Mouse (Mus musculus) kidney, postnatal 14 days (tissue): Measurements from ENCODE around the gene Prkci.

Source experiments
- DNase-seq: peaks from one replicate; pipeline ENCODE4 v3.0.0; 2022; ENCODE audit warnings: mixed read lengths

Gene Prkci

DNA sequence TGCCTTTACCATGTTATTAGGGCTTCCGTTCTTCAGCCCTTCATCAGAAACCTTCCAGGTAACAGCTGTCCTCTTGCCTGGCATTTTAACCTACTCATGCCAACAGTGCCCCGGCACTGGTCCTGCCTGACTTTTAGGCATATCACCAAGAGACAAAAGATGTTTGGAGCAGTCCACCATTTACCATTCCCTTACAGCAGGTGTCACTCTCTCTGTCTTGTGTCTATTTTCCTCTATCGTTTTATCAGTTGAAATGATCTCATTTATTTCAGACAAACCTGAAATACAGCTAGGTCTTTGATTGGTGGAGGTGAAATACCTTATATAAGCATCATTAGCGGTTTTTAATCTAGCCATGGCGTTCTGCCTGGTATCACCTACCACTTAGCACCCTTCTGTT, 53.5 kb downstream of the Prkci start:
- no peak for DNase-seq

DNA sequence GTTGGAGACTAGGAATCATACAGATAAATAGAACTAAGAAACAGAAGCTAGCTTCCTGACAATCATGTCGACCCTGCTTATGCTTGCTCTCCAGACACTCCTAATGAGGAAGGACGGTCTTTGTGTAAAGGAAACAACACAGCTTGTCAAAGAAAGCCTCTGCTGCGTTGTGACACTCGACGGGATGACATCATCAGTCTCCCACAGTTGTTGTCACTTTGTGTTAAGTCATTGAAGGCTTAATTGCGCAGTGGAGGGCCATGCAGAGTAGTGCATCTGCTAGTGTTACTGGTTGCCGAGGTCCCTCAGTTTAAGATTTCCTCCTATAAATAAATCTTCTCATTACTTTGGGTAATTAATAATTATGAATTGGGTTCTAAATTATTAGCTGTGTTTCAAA, 54.8 kb downstream of the Prkci start:
- DNase-seq, result no peak

DNA sequence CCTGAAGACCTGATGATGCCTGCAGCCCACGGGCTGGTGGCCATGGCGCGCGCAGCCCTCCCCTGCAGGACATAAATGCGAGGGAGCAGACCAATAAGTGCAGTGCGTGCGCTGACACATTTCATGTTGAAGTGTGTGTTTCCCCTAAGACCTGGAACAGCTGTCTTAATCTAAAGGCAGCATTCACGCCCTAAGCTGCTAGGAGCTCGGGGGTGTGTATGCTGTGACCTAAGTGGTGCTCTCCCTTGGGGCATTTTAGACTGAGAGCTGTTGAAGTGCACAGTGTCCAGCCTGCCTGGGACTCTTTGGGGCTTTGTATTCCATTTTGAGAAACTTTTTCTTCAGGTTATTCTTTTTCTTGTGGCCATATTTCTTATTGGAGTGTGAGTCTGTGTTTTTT, 56.2 kb downstream of the Prkci start:
- DNase-seq, result no peak

DNA sequence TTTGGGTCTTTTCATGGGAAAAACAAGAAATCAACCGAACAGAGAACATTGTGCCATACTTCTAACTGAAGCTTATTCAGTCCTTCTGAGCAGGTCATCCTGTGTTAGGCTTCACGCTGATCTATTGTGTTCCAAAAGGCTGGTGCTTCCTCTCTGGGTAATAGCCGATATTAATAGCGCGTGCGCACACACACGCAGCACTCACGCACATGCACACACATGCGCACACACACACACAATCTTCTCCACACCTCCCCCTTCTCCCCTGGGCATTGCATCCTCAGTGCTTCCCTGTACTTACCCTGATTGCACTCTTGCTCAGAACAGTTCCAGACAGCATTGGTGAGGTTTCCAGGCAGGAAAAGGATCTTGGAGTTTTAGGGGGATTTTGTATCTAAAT, 57.6 kb downstream of the Prkci start:
- no peak for DNase-seq

DNA sequence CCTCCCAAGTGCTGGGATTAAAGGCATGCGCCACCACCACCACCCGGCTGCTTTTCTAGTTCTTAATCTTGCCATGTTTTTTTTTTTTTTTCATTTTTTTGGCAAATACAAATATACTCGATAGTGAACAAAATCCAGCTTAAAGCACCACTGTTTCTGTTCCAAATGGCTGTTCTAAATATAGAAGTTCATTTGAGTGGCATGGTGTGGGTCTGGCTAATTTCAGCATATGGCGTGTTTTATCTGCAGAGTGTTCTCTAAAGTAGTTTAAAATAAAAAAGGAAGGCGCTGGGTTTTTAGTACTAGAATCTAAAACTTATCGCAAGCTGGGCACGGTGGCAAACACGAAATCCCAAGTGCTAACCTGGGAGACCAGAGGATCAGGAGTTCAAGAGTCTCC, 59.3 kb downstream of the Prkci start:
- DNase-seq, result no peak

DNA sequence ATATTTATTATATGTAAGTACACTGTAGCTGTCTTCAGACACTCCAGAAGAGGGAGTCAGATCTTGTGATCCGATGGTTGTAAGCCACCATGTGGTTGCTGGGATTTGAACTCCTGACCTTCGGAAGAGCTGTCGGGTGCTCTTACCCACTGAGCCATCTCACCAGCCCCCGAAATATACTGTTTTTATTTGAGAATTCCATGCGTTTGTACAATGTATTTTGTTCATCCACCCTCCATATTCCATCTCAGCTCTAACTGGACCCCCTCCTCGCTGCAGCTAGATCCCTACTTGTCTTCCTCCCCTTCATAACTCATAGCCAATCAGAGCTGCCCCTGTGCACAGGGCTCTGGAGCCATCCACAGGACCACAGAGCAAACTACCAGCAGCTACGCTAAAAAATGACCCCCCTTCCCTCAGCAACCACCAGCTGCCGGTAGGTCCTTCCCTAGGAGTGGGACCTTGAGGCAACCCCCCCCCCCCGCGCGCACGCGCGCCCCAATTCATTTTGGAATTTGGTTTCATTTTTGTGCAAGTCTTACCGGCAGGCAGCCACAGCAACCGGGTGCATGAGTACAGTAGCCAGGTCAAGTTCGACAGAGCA, 60.6 kb downstream of the Prkci start:
- DNase-seq, result peak; percentile 66

DNA sequence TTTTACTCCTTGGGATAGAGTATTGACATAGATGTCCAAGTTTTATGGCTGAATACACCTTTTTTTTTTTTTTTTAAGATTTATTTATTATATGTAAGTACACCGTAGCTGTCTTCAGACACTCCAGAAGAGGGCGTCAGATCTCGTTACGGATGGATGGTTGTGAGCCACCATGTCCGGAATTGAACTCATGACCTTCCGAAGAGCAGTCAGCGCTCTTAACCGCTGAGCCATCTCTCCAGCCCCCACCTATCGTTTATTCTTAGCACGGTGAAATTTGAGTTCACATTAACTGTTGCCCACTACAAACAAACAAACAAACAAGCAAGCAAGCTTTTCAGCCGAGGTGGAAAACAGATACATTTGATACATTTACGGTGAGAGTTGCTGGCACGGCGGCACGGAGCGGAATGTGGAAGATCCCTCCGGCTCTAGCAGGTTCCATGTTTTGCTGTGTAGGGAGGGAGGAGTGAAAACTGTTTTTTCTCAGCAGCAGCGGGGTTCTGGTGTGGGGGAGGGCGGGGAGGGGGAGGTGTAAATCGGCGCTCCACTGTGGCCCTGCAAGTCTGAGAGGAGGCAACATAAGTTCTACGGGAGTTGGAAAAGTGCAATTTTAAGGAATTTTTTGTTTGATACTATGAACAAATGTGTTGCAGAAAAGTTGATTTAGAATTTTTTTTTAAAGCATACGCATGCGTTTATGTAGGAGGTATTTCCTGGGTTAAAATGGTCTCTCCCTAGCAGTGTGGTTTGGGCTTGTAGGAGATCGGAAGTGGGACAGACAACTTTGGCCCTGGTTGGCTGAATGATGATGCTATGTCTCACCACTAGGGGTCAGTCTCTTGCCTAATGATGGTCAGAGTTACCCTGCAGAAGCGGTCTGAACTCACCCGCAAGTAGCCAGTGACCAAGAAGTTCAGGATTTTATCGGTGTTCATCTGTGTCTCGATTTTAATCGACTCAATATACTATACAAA, 61.4 kb downstream of the Prkci start:
- DNase-seq, result peak; percentile 92

DNA sequence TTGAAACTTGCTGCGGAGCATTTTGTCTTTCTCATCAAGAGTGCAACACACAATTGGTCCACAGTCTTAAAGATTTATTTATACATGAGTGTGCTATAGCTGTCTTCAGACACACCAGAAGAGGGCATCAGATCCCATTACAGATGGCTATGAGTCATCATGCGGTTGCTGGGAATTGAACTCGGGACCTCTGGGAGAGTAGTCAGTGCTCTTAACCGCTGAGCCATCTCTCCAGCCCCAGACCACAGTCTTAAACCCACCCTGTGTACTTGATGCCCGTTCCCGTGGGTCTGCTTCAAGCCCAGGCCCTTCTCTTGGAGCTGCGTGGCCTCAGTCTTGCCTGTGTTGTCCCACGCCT, 65.2 kb downstream of the Prkci start:
- no peak for DNase-seq

DNA sequence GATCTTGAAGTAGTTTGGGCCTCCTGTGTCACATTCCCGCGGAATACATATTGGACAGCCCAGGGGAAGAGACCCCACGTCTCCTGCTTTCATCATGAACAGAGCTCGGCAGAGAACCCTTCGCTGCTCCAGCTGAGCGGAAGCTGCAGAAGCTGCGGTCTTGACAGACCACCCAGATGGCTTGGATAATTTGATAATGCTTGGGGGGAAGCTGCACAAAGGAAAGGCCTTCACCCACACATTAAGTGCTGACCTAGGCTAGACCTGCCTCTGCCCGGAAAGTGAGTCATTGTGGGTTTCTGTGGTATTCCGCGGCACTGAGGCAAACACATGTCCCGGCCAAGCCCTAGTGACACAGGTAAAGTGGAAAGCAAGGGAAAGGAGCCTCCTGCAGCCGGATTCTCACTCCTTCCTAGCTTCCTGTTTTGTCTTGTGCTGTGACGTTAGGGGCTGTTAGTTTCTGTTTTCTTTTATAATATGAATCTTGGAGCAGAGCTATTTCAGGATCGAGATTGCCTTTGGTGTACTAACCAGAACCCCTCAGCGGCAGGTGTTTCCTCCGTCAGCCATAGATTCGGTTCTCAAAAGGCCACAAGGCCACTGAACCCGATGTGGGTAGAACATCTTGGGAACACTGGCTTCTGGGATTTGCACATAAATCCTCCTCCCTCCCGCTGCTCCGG, 65.7 kb downstream of the Prkci start:
- DNase-seq, result no peak

DNA sequence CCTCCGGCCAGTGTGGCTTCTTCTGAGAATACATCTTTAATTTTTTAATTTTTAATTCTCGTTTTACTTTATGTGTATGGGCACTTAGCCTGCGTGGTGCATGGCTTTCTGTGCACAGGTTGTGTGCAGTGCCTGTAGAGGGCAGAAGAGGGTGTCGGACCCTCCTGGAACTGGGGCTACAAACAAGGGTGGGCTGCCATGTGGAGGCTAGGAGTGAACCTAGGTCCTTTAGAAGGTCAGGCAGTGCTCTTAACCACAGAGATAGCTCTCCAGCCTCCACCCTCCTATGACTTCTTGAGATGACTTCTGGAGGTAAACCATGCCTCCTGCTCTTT, 66.2 kb downstream of the Prkci start:
- DNase-seq, result no peak

DNA sequence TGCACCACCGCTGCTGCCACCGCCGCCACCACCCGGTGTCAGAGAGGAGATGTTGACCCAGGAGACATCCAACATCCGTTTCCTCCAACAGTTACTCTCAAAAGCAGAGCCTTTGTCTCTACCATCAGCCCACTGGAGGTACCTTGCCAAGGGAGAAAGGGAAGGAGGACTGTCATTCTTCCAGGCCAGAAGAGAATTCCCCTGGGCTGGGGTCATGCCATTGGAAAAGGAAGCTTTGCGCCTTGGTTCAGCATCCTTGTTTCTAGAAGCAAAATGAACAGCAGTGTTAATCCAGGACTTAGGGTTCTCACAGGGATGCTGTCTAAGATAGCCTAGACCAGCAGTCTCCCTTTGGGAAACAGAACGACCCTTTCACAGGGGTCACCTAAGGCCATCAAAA, 66.8 kb downstream of the Prkci start:
- DNase-seq, result no peak

DNA sequence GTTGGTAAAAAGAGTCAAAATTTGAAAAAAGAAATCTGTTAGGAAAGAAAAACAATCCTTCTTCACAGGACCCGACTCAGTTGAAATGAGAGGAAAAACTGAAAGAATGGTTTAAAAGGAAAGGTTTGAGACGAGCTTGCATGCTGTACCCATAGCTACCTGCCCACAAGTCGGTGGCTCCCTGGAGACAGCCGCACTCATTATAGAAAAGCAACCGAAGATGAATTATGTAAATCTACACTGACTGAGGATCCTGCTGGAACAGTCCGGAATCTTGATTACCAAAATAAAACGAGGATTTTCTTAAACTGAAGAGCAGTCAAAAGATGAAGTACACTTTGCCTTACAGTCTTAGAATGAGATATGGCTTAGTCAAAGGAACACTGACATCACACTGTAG, 72.9 kb downstream of the Prkci start:
- DNase-seq, result no peak

DNA sequence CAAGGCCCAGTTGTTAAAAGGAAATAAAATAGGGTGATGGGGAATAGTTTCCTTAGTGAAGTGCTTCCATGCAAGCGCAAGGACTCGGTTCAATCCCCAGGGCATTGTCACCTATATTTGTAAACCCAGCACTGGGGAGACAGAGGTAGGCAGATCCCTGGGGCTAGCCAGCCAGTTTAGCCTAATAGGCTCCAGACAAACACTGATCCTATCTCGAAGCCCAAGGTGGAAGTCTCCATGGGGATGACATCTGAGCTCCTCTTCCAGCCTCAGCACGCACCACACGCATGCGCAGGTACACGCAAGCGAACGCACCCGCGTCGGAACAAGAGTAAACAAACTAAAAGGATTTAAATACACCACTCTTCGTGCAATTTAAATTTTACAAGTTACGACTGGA, 76.3 kb downstream of the Prkci start:
- no peak for DNase-seq

DNA sequence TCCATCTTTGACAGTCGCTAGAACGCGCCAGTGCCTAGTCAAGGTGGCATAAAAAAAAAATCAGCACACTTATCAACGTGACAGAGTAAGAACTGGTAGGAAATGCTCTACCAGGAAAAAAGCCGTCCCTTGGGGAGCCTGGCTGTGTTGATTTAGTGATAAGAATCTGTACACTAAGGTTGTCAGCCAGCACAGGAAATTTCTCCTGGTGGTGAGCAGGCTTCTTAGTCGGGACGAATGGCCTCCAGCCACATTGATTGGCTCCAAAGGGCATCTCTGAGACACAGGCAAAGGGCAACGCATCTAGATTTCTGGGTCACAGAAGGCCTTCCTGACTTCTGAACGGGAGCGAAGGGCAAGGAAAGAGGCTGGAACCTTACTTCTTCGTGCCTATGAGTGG, 80.3 kb downstream of the Prkci start:
- peak; percentile 58 for DNase-seq

DNA sequence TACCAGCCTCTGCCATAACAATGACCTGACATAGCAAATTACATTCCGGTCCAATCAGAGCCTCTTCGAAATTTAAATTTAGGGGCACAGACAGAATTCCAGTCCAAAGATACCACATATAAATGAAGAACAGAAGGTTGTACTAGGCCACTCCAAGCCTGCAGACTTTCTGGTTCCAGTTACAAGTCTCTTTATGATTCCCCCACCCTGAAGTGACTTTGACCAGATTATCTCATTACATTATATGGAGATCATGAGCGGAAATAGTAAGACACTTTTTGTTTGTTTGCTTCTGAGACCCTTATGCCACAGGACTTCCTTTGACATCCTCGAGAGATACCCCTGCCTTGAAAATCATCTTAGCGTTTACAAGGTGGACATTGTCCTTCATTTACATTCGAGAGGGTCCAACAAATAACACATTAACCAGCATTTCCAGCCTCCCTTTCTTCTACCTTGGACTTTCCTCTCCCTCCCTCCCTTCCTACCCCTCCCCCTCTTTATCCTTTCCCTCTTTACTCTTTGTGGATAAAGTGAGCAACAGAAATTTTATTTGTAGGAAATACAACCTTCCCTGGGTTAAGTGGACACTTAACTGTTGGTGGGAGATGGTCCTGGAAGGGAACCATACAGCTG, 81.6 kb downstream of the Prkci start:
- no peak for DNase-seq

DNA sequence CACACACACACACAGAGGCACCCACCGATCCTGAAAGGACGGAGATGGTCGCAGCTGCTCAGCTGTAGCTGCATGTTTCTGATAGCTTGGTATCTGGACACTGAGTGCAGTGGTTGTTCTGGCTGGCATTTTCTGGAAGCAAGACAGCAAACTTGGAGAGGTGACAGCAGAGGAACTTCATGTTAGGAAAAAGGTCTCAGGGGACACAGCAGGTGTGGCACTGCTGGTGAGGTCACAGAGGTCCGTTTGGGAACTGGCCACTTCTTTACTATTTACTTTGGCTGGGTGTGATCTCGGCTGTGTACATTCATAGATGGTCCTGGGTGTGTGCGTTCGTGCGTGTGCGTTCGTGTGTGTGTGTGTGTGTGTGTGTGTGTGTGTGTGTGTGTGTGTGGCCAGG, 83.9 kb downstream of the Prkci start:
- peak; percentile 14 for DNase-seq

DNA sequence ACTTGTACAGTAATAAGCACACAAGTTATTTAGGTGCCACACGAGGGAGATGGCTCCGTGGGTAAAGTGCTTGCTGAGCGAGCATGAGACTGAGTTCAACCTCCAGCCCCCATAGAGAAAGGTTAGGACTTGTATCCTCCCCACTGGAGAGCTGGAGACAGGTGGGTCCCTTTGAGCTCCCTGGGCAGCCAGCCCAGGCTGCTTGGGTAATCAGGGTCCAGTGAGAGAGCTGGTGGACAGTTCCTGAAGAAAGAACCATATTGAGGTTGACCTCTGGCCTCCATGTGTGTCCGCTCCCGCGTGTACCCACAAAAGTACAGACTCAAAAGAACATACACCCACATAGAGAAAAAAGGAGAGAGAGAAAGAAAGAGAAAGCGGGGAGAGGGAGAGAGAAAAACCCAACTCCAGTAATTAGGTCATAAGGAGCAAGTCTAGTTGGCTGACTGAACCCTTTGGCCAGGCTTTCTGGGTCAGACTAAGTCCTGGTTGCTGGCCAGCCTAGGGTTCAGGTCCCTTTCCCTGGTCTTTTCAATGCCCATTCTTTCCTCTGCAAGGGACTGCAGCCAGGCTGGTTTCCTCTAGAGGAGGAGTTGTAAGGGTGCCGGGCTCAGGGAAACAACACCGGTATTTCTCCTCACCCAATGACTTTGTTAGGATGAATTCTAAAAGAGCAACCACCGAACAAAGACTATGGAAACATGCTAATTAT, 85.4 kb downstream of the Prkci start:
- peak; percentile 53 for DNase-seq

DNA sequence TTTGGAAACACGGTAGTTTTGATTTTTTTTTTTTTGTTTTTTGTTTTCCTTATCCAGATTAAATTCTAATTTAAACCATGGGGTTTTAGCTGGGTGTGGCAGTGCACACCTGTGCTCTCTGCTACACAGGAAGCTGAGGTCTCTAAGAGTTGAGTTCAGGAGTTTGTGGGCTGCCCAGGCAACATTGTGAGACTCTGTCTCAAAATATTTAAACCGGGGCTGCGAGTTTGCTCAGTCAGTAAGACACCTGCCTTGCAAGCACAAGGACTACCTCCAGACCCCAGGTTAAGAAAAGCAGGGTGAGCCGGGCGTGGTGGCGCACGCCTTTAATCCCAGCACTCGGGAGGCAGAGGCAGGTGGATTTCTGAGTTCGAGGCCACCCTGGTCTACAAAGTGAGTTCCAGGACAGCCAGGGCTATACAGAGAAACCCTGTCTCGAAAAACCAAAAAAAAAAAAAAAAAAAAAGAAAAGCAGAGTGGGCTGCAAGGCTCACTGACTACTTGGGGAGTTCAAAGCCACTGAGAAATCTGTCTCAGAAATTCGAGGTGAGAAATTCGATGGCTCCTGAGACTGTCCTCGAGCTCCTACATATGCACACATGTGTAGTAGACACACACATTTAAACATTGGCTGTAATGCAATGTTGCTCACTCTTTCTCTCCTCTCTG, 87.4 kb downstream of the Prkci start:
- no peak for DNase-seq

DNA sequence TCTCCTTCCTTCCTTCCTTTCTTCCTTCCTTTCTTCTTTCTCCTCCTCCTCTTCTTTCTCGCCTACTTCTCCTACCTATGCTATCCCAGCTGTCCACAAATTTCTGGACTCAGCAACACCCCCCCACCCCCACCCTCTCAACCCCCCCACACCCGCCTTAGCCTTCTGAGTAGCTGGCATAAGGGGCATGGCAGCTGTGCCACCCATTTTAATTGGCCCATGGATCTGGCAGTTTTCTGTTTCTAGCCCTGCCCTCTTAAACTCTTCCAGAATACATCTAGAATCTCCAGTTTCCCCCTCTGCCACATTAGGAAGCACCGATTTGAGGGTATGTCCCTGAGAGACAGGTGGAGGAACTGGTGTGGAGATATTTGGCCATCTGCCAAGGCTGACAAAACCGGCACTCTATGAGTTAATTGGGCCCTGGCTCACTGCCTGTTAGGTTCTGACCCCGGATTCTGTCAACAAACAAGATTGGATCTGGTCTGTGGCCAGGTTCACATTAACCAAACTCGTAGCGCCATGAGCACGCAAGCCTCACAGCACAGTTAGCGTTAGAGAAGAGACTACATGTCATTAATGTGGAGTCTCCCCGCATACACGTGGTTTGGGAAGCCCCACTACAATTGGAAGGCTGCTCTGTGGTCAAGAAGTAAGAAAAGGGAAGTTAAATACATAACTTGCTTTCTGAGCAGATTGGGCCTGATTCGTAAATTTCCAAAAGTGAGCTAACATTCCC, 88.1 kb downstream of the Prkci start:
- peak; percentile 74 for DNase-seq

DNA sequence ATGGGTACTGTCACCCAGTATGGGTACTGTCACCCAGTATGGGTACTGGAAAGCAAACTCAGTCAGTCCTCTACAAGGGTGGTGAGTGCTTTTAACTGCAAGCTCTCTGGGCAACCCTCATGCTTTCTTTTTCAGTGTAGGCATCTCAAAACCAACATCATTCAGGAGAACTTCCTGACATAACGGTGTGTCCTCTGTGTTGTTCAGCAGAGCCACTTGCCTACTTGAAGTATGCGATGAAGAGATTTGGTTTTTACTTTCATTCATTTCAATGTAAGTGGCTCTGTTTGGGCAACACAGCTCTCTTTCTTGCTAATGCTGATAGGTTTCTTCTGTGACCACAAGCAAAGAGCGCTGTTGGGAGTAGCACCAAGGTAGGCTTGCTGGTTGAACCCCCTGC, 89.5 kb downstream of the Prkci start:
- DNase-seq, result no peak
